Mouse (Mus musculus): ENCODE measurements at regions not wholly inside any gene's neighbourhood (a gene's known extent, or its start where the extent isn't known, plus 50 kb on each side); places are given as distances from the start of the nearest gene placed in this dataset.
"Not testable (repeated sequence)": the region's sequence is repeated elsewhere in the genome, so short reads cannot be mapped to it uniquely, and the experiment has no call there.

DNA sequence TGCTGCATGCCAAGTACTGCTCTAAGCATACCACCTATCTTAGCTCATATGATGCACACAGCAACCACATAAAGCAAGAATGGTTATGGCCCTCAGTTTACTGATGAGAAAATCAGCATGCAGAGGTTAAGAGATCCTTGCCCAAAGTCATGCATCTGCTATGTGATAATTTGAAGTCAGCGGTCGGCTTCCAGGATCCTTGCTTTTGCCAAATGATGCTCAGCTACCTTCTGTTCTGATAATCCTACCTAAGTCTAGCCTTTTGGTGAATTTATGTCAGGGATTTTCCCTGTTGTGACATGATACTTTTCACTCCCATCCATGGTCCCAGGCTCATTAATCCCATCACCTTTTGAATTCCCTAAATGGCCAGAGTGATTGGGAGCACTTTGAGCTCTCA, 91.9 kb upstream of the Cry1 start:
- Histone ChIP-seq H3K9ac (ENCODE audit: low read depth, low read length) (no peak overlapping the region), H3K36me3 (ENCODE audit: control insufficient read depth, insufficient read depth, low read length) (no peaks in the 10 kb centered on the region), H3K4me3 (no peak overlapping the region), H3K79me2 (replicated peaks; ENCODE audit: control insufficient read depth, insufficient read depth, low read length) (no peaks in the 10 kb centered on the region), H3K27ac (no peak overlapping the region), H3K27me3 (ENCODE audit: control insufficient read depth, insufficient read depth, low read length) (no peaks in the 10 kb centered on the region), H3K4me1 (ENCODE audit: control insufficient read depth, insufficient read depth, low read length) (no peaks in the 10 kb centered on the region)
- TF ChIP-seq POLR2A (IDR thresholded peaks at IDR 0.05; ENCODE audit: insufficient read depth, low read depth, low read length) (no peak), CTCF (IDR thresholded peaks at IDR 0.05) (no peak), EP300 (IDR thresholded peaks at IDR 0.05; ENCODE audit: insufficient read depth, low read depth, low read length) (no peak)
- 84% methylated on average over 2 of the region's 2 CpGs for WGBS
- DNase-seq: no peak
- intact Hi-C loops (cut with DNase I): no loop called here

DNA sequence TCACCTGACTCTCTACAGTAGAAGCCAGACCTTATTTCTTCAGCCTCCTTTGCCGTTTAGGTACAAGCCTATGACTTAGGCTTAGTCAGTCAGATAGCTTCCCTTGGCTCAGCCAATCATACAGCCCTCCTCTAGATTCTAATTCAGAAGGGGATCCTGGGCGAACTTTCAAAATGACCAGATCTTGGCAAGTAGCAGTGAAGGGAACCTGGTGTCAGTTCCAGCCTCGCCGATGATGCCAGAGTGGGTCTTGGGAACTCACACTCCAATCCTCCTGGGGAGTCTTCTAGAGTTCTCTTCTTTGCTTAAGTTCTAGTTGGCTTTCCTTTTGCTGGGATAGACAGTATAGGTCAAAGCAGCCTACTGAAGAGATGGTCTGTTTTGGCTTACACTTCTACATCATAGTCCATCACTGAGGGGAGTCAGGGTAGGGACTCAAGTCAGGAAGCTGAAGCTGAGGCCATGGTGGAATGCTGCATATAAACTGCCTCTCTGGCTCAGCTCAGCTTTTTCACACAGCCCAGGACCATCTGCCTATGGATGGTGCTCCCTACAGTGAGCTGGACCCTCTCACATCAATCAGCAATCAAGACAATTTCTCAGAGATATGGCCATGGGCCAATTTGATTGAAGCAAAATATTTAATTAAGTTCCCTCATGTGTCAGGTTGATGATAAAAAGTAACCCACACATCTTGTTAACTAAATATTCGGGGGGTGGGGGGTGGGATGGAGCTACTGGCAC, 94.7 kb upstream of the Btbd11 start:
- H3K27ac ChIP-seq: no peak overlapping the region
- WGBS: 66% methylated on average over 5 of the region's 5 CpGs
- DNase-seq: no peak
- no peak overlapping the region for H3K9ac ChIP-seq (ENCODE audit: low read depth, low read length)
- H3K79me2 ChIP-seq (replicated peaks; ENCODE audit: control insufficient read depth, insufficient read depth, low read length): no peaks in the 10 kb centered on the region
- H3K4me3 ChIP-seq: no peak overlapping the region
- H3K36me3 ChIP-seq (ENCODE audit: control insufficient read depth, insufficient read depth, low read length): no peaks in the 10 kb centered on the region
- no peaks in the 10 kb centered on the region for H3K27me3 ChIP-seq (ENCODE audit: control insufficient read depth, insufficient read depth, low read length)
- no peak for TF ChIP-seq POLR2A (IDR thresholded peaks at IDR 0.05; ENCODE audit: insufficient read depth, low read depth, low read length)
- TF ChIP-seq CTCF (IDR thresholded peaks at IDR 0.05): no peak
- no peak for TF ChIP-seq EP300 (IDR thresholded peaks at IDR 0.05; ENCODE audit: insufficient read depth, low read depth, low read length)
- intact Hi-C loops (cut with DNase I): no loop called here
- no peaks in the 10 kb centered on the region for H3K4me1 ChIP-seq (ENCODE audit: control insufficient read depth, insufficient read depth, low read length)

DNA sequence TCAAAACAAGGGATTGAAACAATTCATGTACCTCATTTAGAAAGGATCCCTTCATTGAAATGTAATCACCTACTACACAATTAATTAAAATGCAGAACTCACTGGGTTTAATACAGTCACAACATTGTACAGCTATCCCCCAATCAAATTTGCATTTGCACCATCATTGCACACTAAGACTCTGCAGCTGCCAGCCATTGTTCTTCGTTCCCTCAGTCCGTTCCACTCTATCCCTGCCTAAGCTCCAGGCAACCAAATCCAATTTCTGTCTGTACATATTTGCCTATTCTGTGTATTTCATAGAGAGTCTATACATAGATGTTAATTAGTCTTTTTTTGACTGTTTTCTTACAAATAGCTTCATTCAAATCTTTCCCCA, 94.1 kb upstream of the Btbd11 start:
- H3K27me3 ChIP-seq (ENCODE audit: control insufficient read depth, insufficient read depth, low read length): no peaks in the 10 kb centered on the region
- H3K4me3 ChIP-seq: no peak overlapping the region
- no peaks in the 10 kb centered on the region for H3K4me1 ChIP-seq (ENCODE audit: control insufficient read depth, insufficient read depth, low read length)
- intact Hi-C loops (cut with DNase I): no loop called here
- no peaks in the 10 kb centered on the region for H3K79me2 ChIP-seq (replicated peaks; ENCODE audit: control insufficient read depth, insufficient read depth, low read length)
- H3K9ac ChIP-seq (ENCODE audit: low read depth, low read length): no peak overlapping the region
- H3K36me3 ChIP-seq (ENCODE audit: control insufficient read depth, insufficient read depth, low read length): no peaks in the 10 kb centered on the region
- 76% methylated on average over 2 of the region's 2 CpGs for WGBS
- TF ChIP-seq EP300 (IDR thresholded peaks at IDR 0.05; ENCODE audit: insufficient read depth, low read depth, low read length) (no peak), POLR2A (IDR thresholded peaks at IDR 0.05; ENCODE audit: insufficient read depth, low read depth, low read length) (no peak), CTCF (IDR thresholded peaks at IDR 0.05) (no peak)
- DNase-seq: no peak
- no peak overlapping the region for H3K27ac ChIP-seq

DNA sequence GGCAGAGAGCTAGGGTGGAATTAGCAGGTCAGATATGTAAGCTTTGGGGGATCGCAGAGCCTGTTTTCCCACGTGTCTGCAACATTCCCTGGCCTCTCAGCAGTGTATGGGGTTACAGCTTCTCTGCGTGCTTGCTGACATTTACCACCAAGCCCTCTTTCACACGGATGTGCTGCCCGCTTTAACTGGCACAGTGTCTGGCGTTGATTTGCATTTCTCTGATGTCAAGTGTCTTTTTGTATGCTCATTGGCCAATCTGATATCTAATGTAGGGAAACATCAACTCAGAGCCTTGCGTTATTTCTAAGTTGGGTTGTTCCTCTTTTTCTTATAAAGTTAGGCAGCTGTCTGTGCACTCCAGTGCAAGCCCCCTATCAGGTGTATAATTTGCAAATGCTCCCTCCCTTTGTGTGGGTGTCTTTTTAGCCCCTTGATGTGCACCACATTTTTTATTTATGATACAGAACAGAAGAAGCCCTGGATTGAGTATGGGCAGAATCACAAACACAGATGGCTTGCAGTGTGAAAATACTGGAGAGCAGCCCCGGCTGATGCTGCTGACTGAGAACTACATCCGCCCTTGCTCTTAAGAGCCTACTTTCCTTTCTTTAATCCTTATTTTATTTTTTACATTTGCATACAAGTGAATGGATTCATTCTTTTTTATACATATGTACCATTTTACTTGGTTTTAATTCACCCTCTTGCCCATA, 93.4 kb upstream of the Btbd11 start:
- Histone ChIP-seq H3K9ac (ENCODE audit: low read depth, low read length) (no peak overlapping the region), H3K27me3 (ENCODE audit: control insufficient read depth, insufficient read depth, low read length) (no peaks in the 10 kb centered on the region), H3K4me1 (ENCODE audit: control insufficient read depth, insufficient read depth, low read length) (no peaks in the 10 kb centered on the region), H3K36me3 (ENCODE audit: control insufficient read depth, insufficient read depth, low read length) (no peaks in the 10 kb centered on the region), H3K79me2 (replicated peaks; ENCODE audit: control insufficient read depth, insufficient read depth, low read length) (no peaks in the 10 kb centered on the region), H3K27ac (no peak overlapping the region), H3K4me3 (no peak overlapping the region)
- intact Hi-C loops (cut with DNase I): no loop called here
- WGBS: 66% methylated on average over 9 of the region's 9 CpGs
- no peak for DNase-seq
- no peak for TF ChIP-seq POLR2A (IDR thresholded peaks at IDR 0.05; ENCODE audit: insufficient read depth, low read depth, low read length)
- no peak for TF ChIP-seq CTCF (IDR thresholded peaks at IDR 0.05)
- no peak for TF ChIP-seq EP300 (IDR thresholded peaks at IDR 0.05; ENCODE audit: insufficient read depth, low read depth, low read length)

DNA sequence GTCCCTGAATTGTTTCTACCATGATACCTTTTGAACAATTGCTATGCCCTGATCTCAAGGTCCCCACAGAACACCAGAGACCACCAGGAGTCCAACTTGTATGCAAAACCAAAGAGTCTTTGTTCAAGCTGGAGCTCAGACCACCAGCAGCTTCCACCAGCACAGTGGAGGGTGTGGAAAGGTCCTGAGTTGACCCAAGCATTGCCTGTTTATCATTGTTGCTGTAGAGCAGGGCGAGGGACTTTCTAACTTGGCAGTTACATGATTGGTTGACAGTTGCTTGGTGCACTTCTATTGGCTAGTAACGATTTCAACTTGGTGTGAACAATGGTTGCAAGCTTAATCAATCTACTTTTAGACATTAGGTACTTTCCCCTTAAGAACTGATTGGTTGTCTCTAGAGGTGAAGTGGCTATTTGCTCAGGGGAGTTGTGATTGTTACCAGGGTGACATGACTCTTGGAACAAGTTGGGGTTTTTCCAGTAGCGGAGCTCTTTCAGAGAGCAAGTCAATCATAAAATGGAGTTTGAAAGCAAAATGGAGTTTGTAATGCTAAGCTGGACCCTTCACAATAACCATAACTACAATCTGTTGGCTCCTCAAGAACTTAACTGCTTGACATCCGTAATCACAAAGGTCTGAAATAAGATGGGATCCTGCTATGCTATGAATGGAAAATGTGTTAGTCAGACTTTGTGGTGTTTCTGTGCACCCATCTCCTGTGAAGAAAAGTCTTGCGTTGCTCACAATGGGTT, 91.3 kb upstream of the Btbd11 start:
- no peaks in the 10 kb centered on the region for H3K27me3 ChIP-seq (ENCODE audit: control insufficient read depth, insufficient read depth, low read length)
- H3K27ac ChIP-seq: no peak overlapping the region
- 58% methylated on average over 5 of the region's 5 CpGs for WGBS
- H3K4me1 ChIP-seq (ENCODE audit: control insufficient read depth, insufficient read depth, low read length): no peaks in the 10 kb centered on the region
- DNase-seq: no peak
- H3K79me2 ChIP-seq (replicated peaks; ENCODE audit: control insufficient read depth, insufficient read depth, low read length): no peaks in the 10 kb centered on the region
- H3K4me3 ChIP-seq: no peak overlapping the region
- intact Hi-C loops (cut with DNase I): no loop called here
- no peaks in the 10 kb centered on the region for H3K36me3 ChIP-seq (ENCODE audit: control insufficient read depth, insufficient read depth, low read length)
- TF ChIP-seq POLR2A (IDR thresholded peaks at IDR 0.05; ENCODE audit: insufficient read depth, low read depth, low read length) (no peak), CTCF (IDR thresholded peaks at IDR 0.05) (no peak), EP300 (IDR thresholded peaks at IDR 0.05; ENCODE audit: insufficient read depth, low read depth, low read length) (no peak)
- no peak overlapping the region for H3K9ac ChIP-seq (ENCODE audit: low read depth, low read length)

DNA sequence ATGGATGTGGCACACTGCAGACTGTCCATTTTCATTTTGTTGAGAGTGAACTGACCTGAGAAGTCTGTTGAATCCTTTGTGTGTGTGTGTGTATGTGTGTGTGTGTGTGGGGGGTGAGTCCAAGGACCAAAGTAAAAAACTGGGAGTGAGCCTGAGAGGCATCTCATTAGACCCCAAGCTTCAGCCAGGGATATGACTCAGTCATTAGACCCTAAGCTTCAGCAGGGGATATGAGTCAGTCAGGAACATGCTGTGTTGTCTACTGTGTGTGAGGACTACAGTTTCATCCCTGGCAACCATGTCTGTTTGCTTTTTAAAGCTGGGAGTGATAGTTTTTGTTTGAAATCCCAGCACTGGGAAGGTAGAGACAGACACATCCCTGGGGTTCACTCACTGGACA, 74.8 kb upstream of the Btbd11 start:
- Histone ChIP-seq H3K4me3 (no peak overlapping the region), H3K79me2 (replicated peaks; ENCODE audit: control insufficient read depth, insufficient read depth, low read length) (no peaks in the 10 kb centered on the region), H3K9ac (ENCODE audit: low read depth, low read length) (no peak overlapping the region), H3K4me1 (ENCODE audit: control insufficient read depth, insufficient read depth, low read length) (no peaks in the 10 kb centered on the region), H3K36me3 (ENCODE audit: control insufficient read depth, insufficient read depth, low read length) (no peaks in the 10 kb centered on the region), H3K27ac (no peak overlapping the region), H3K27me3 (ENCODE audit: control insufficient read depth, insufficient read depth, low read length) (no peaks in the 10 kb centered on the region)
- DNase-seq: no peak
- TF ChIP-seq CTCF (IDR thresholded peaks at IDR 0.05) (no peak), EP300 (IDR thresholded peaks at IDR 0.05; ENCODE audit: insufficient read depth, low read depth, low read length) (no peak), POLR2A (IDR thresholded peaks at IDR 0.05; ENCODE audit: insufficient read depth, low read depth, low read length) (no peak)
- intact Hi-C loops (cut with DNase I): no loop called here

DNA sequence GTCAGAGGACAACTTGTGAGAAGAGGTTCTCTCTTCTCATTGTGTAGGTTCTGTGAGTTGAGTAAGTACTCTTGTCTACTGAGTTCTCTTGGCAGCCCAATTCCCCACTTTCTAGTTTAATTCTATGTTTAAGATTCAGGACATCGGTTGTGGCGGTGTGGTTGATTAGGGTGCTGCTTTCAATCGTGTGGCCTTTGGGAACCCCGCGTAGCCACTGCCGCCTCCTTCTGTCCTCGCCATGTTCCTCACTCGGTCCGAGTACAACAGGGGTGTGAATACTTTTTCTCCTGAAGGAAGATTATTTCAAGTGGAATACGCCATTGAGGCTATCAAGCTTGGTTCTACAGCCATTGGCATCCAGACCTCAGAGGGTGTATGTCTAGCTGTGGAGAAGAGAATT, 73.3 kb upstream of the Btbd11 start:
- intact Hi-C loops (cut with DNase I); H3K4me3 ChIP-seq; DNase-seq; H3K36me3 ChIP-seq (ENCODE audit: control insufficient read depth, insufficient read depth, low read length); H3K9ac ChIP-seq (ENCODE audit: low read depth, low read length); H3K27ac ChIP-seq; H3K79me2 ChIP-seq (replicated peaks; ENCODE audit: control insufficient read depth, insufficient read depth, low read length); H3K4me1 ChIP-seq (ENCODE audit: control insufficient read depth, insufficient read depth, low read length); H3K27me3 ChIP-seq (ENCODE audit: control insufficient read depth, insufficient read depth, low read length): not testable (repeated sequence)
- WGBS: 92% methylated on average over 10 of the region's 10 CpGs
